Mouse (Mus musculus) MEL (cell line): ENCODE measurements around the gene Hrh2. TPM values are rescaled to one million over a fixed set of nuclear protein-coding genes. Genes with fewer than 3 reads are reported as not detected.
A peak's percentile ranks its signal among the peaks of the same experiment; 100 is the strongest.

ENCODE experiments used
- DNase-seq: peaks from one replicate; pipeline ENCODE4 v3.0.0; 2011; ENCODE audit warnings: low read depth, low spot score
- H3K27ac ChIP-seq: 2 replicates; pipeline ENCODE4 v1.5.1; 2012; ENCODE audit warnings: low read depth, mild to moderate bottlenecking, control low read depth, low read length, moderate library complexity; ENCODE audit not compliant: control insufficient read depth
- H3K27me3 ChIP-seq, 2 experiments: fragments of 150-350 bp in 1 of 2; sonication (generic) in 1 of 2; 2 replicates each; pipeline ENCODE4 v1.6.1; 2012; ENCODE audit warnings: low read length in 2 of 2, mild to moderate bottlenecking in 2 of 2, improper control_type of control experiment in 1 of 2, moderate library complexity in 1 of 2; ENCODE audit not compliant: insufficient read depth in 2 of 2, control insufficient read depth in 1 of 2
- H3K36me3 ChIP-seq, 2 experiments: 2 replicates each; pipeline ENCODE4 v1.6.1; 2012 to 2014; ENCODE audit warnings: low read length in 2 of 2, improper control_type of control experiment in 1 of 2, inconsistent platforms in 1 of 2, mild to moderate bottlenecking in 1 of 2; ENCODE audit not compliant: insufficient read depth in 2 of 2, control insufficient read depth in 1 of 2
- H3K4me1 ChIP-seq, 2 experiments: fragments of 150-350 bp in 1 of 2; sonication (generic) in 1 of 2; 2 replicates each; pipeline ENCODE4 v1.6.1; 2012; ENCODE audit warnings: low read length in 2 of 2, improper control_type of control experiment in 1 of 2, mild to moderate bottlenecking in 1 of 2; ENCODE audit not compliant: insufficient read depth in 2 of 2, control insufficient read depth in 1 of 2
- H3K4me3 ChIP-seq, 2 experiments: fragments of 150-350 bp in 1 of 2; sonication (generic) in 1 of 2; 2 replicates each; pipeline ENCODE4 v1.5.1; 2012; ENCODE audit warnings: low read depth in 2 of 2, low read length in 2 of 2, mild to moderate bottlenecking in 2 of 2, moderate library complexity in 2 of 2, control low read depth in 1 of 2, improper control_type of control experiment in 1 of 2; ENCODE audit not compliant: control insufficient read depth in 1 of 2, insufficient read depth in 1 of 2
- H3K79me2 ChIP-seq: 2 replicates; pipeline ENCODE4 v1.6.1; 2012; ENCODE audit warnings: mild to moderate bottlenecking, low read length, moderate library complexity; ENCODE audit not compliant: control insufficient read depth, poor library complexity, insufficient read depth
- H3K9ac ChIP-seq: 2 replicates; pipeline ENCODE4 v1.6.1; 2012; ENCODE audit warnings: low read depth, mild to moderate bottlenecking, control low read depth, low read length, moderate library complexity; ENCODE audit not compliant: control insufficient read depth, poor library complexity, severe bottlenecking
- H3K9me3 ChIP-seq: fragments of 150-350 bp; sonication (generic); replicated peaks from 2 replicates; pipeline ENCODE4 v1.6.1; 2012; ENCODE audit warnings: mild to moderate bottlenecking, low read length, improper control_type of control experiment, moderate library complexity; ENCODE audit not compliant: insufficient read depth
- BHLHE40 ChIP-seq: IDR thresholded peaks from 2 replicates; pipeline ENCODE4 v1.6.1; 2012; ENCODE audit warnings: low read depth, mild to moderate bottlenecking, inconsistent platforms, low read length, improper control_type of control experiment, borderline replicate concordance
- CHD2 ChIP-seq: IDR thresholded peaks from 2 replicates; pipeline ENCODE4 v1.6.1; 2011; ENCODE audit warnings: low read length, improper control_type of control experiment
- EP300 ChIP-seq, 2 experiments: IDR thresholded peaks; 2 replicates each; pipeline ENCODE4 v1.6.1; 2011; ENCODE audit warnings: improper control_type of control experiment in 2 of 2, low read length in 2 of 2, low read depth in 1 of 2, mild to moderate bottlenecking in 1 of 2
- ETS1 ChIP-seq: IDR thresholded peaks from 2 replicates; pipeline ENCODE4 v1.6.1; 2012; ENCODE audit warnings: low read depth, mild to moderate bottlenecking, inconsistent platforms, low read length, improper control_type of control experiment, moderate library complexity
- GABPA ChIP-seq: IDR thresholded peaks from 2 replicates; pipeline ENCODE4 v1.6.1; 2012; ENCODE audit warnings: low read depth, mild to moderate bottlenecking, inconsistent platforms, low read length, improper control_type of control experiment, moderate library complexity
- GATA1 ChIP-seq: IDR thresholded peaks from 2 replicates; pipeline ENCODE4 v1.6.1; 2011; ENCODE audit warnings: low read depth, low read length, improper control_type of control experiment
- JUND ChIP-seq: IDR thresholded peaks from 2 replicates; pipeline ENCODE4 v1.6.1; 2011; ENCODE audit warnings: low read depth, mild to moderate bottlenecking, improper control_type of control experiment, low read length
- MAX ChIP-seq: IDR thresholded peaks from 2 replicates; pipeline ENCODE4 v1.6.1; 2011; ENCODE audit warnings: low read length, improper control_type of control experiment
- MXI1 ChIP-seq: IDR thresholded peaks from 2 replicates; pipeline ENCODE4 v1.6.1; 2011; ENCODE audit warnings: mild to moderate bottlenecking, low read depth, low read length, improper control_type of control experiment
- MYC ChIP-seq: IDR thresholded peaks from 2 replicates; pipeline ENCODE4 v1.6.1; 2011; ENCODE audit warnings: low read depth, mild to moderate bottlenecking, low read length, improper control_type of control experiment, moderate library complexity
- POLR2AphosphoS2 ChIP-seq: IDR thresholded peaks from 2 replicates; pipeline ENCODE4 v1.6.1; 2011; ENCODE audit warnings: low read length, improper control_type of control experiment
- RCOR1 ChIP-seq: IDR thresholded peaks from 2 replicates; pipeline ENCODE4 v1.6.1; 2012; ENCODE audit warnings: low read depth, mild to moderate bottlenecking, inconsistent platforms, low read length, improper control_type of control experiment
- SIN3A ChIP-seq: IDR thresholded peaks from 2 replicates; pipeline ENCODE4 v1.6.1; 2012; ENCODE audit warnings: low read length, improper control_type of control experiment, inconsistent platforms
- TAL1 ChIP-seq: IDR thresholded peaks from 2 replicates; pipeline ENCODE4 v1.6.1; 2012; ENCODE audit warnings: mild to moderate bottlenecking, inconsistent platforms, low read length, moderate library complexity, mixed read lengths
- TCF12 ChIP-seq: IDR thresholded peaks from 2 replicates; pipeline ENCODE4 v1.6.1; 2014; ENCODE audit warnings: low read depth, mild to moderate bottlenecking, inconsistent platforms, low read length, improper control_type of control experiment, moderate library complexity
- UBTF ChIP-seq: IDR thresholded peaks from 2 replicates; pipeline ENCODE4 v1.6.1; 2012; ENCODE audit warnings: low read depth, mild to moderate bottlenecking, inconsistent platforms, low read length, improper control_type of control experiment, moderate library complexity, borderline replicate concordance; ENCODE audit not compliant: insufficient read depth
- USF1 ChIP-seq: IDR thresholded peaks from 2 replicates; pipeline ENCODE4 v1.6.1; 2014; ENCODE audit warnings: low read depth, mild to moderate bottlenecking, inconsistent platforms, low read length, improper control_type of control experiment, moderate library complexity
- USF2 ChIP-seq, 2 experiments: IDR thresholded peaks; 2 replicates each; pipeline ENCODE4 v1.6.1; 2011 to 2012; ENCODE audit warnings: improper control_type of control experiment in 2 of 2, low read length in 2 of 2, borderline replicate concordance in 1 of 2, inconsistent platforms in 1 of 2, low read depth in 1 of 2, mild to moderate bottlenecking in 1 of 2; ENCODE audit not compliant: insufficient read depth in 1 of 2
- polyA plus RNA-seq, 2 experiments: library from polyadenylated mRNA; stranded (reverse) in 1 of 2; unstranded in 1 of 2; fragments of >175 nt in 1 of 2; fragments of >200 nt in 1 of 2; gene quantifications; 2 replicates each; pipeline versions ENCODE4 v1.2.1 to v1.2.4; 2012; ENCODE audit warnings: low replicate concordance in 2 of 2, low read depth in 1 of 2; ENCODE audit not compliant: insufficient read length in 2 of 2, insufficient read depth in 1 of 2, missing spikeins in 1 of 2
- total RNA-seq: library from RNA; depleted of rRNA; stranded (reverse); fragments of 300-350 nt; gene quantifications from 2 replicates; pipeline ENCODE4 v1.2.3, GENCODE M21; 2012

Gene Hrh2
- total and polyA plus RNA-seq, 3 experiments = 0.07 TPM; not detected in 2

DNA sequence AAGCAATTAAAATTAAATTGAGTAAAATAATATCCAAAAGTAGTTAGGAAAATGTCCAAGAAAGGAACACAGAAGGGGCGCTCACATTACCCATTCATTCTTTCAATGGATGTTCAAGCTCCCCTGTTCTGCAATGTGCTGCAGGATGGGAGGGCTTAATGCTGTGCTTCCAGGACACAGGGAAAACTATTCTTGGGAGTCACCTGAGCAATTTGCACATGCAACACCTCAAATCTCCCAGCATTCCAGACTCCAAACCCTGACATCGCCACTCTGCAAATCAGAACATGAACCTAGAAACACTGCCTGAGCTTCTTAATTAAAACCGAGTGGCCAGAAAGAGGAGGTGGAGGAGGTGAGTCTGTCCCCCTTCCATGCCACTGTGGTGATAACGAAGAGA lies 10.0 kb upstream of the Hrh2 start:
- Histone ChIP-seq H3K79me2 (no peaks in the 10 kb centered on the region), H3K4me3 (no peak overlapping the region), H3K9me3 (no peaks in the 10 kb centered on the region), H3K36me3 (peaks cover 0 to 12% of the 10 kb centered on the region in 2 experiments; a peak in 2 of 4 replicates), H3K9ac (no peak overlapping the region), H3K27me3 (no peaks in the 10 kb centered on the region), H3K27ac (no peak overlapping the region), H3K4me1 (peaks cover 5 to 23% of the 10 kb centered on the region in 2 experiments)
- DNase-seq = no peak
- no peak for TF ChIP-seq UBTF
- no peak for TF ChIP-seq JUND
- no peak for TF ChIP-seq SIN3A

DNA sequence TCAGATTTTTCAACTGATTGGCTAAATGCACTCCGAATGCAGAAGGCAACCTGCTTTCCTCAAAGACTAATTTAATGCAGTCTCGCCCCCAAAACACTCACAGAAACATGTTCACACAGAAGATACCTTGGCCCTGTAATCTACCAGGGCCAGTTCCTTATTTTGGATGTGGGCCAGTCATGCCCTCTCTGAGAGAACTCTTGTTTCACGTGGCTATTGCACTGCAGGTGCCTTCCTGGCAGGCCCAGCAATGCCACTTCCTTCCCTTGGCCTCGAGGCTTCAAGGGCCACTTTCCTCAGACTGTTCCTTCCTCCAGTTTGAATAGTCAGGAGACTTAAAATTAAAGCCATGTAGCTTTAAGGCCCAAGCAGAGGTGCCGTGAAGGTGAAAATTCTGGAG lies 5.5 kb upstream of the Hrh2 start:
- Histone ChIP-seq H3K4me3 (no peak overlapping the region), H3K9me3 (no peaks in the 10 kb centered on the region), H3K27me3 (no peaks in the 10 kb centered on the region), H3K4me1 (peaks cover 9 to 43% of the 10 kb centered on the region in 2 experiments; a peak in 3 of 4 replicates), H3K36me3 (peaks cover 0 to 20% of the 10 kb centered on the region in 2 experiments; a peak in 2 of 4 replicates), H3K79me2 (no peaks in the 10 kb centered on the region), H3K9ac (no peak overlapping the region), H3K27ac (no peak overlapping the region)
- peak; percentile 63 for DNase-seq
- no peak for TF ChIP-seq USF2 (IDR thresholded peaks at IDR 0.05; ENCODE audit: borderline replicate concordance in 1 of 2, insufficient read depth in 1 of 2, low read depth in 1 of 2, low read length in 2 of 2)
- TF ChIP-seq SIN3A = peak; percentile 19; the same call in 1 of the 2 replicates
- no peak for TF ChIP-seq POLR2AphosphoS2
- TF ChIP-seq BHLHE40 = peak; percentile 76
- TF ChIP-seq MYC = peak; percentile 56; the same call in 1 of the 2 replicates
- TF ChIP-seq RCOR1 = peak; percentile 52
- no peak for TF ChIP-seq CHD2
- peak; percentile 51 to 72 for TF ChIP-seq EP300 (IDR thresholded peaks at IDR 0.05; ENCODE audit: low read depth in 1 of 2, low read length in 2 of 2)
- no peak for TF ChIP-seq GABPA
- TF ChIP-seq MAX = peak; percentile 79
- TF ChIP-seq TCF12 = peak; percentile 72; the same call in 1 of the 2 replicates
- peak; percentile 53 for TF ChIP-seq MXI1
- TF ChIP-seq GATA1 = peak; percentile 20; the same call in 1 of the 2 replicates
- peak; percentile 79 for TF ChIP-seq TAL1
- TF ChIP-seq ETS1 = peak; percentile 55
- TF ChIP-seq USF1 = 0 out of 2 replicates have a peak, but pooled peaks have one; percentile 9
